Mouse (Mus musculus) hindbrain, embryonic 10.5 days (tissue): ENCODE results near the gene Ogg1. TPM values are rescaled to one million over a fixed set of nuclear protein-coding genes. Genes with fewer than 3 reads are reported as not detected.
A peak's percentile ranks its signal among the peaks of the same experiment; 100 is the strongest.
"Not testable (repeated sequence)": the region's sequence is repeated elsewhere in the genome, so short reads cannot be mapped to it uniquely, and the experiment has no call there.

Source experiments
- DNase-seq: peaks from one replicate; pipeline ENCODE4 v3.0.0-alpha.2; 2017; ENCODE audit warnings: low spot score
- H3K27ac ChIP-seq: fragments of 300-500 bp; sonication (generic); 2 replicates; pipeline ENCODE4 v1.5.1; 2016; ENCODE audit warnings: mild to moderate bottlenecking, moderate library complexity
- H3K27me3 ChIP-seq: fragments of 300-500 bp; sonication (generic); 2 replicates; pipeline ENCODE4 v1.6.1; 2016; ENCODE audit warnings: mild to moderate bottlenecking; ENCODE audit not compliant: poor library complexity, insufficient read depth, severe bottlenecking
- H3K36me3 ChIP-seq: fragments of 300-500 bp; sonication (generic); 2 replicates; pipeline ENCODE4 v1.6.1; 2016; ENCODE audit warnings: mild to moderate bottlenecking, moderate library complexity
- H3K4me1 ChIP-seq: fragments of 300-500 bp; sonication (generic); replicated peaks from 2 replicates; pipeline ENCODE4 v1.6.1; 2016; ENCODE audit warnings: mild to moderate bottlenecking
- H3K4me3 ChIP-seq: fragments of 300-500 bp; sonication (generic); 2 replicates; pipeline ENCODE4 v1.5.1; 2016; ENCODE audit warnings: mild to moderate bottlenecking, moderate library complexity
- H3K9me3 ChIP-seq: fragments of 300-500 bp; sonication (generic); 2 replicates; pipeline ENCODE4 v1.6.1; 2016; ENCODE audit warnings: mild to moderate bottlenecking, moderate library complexity
- WGBS: fragments of 180-500 bp; shearing (Covaris S2); methylation state at CpG from one replicate; pipeline ENCODE4 v1.1.7; 2016; 5-methylcytosine and 5-hydroxymethylcytosine counted together
- polyA plus RNA-seq: library from polyadenylated mRNA; unstranded; fragments of >200 nt; fragmentation: Nextera tagmentation; extraction: Ambion mirVana; gene quantifications from 2 replicates; pipeline ENCODE4 v1.2.1, GENCODE M21; 2016

Gene Ogg1
- polyA plus RNA-seq, 1 experiment from 2014 or later = 15.7 TPM

DNA sequence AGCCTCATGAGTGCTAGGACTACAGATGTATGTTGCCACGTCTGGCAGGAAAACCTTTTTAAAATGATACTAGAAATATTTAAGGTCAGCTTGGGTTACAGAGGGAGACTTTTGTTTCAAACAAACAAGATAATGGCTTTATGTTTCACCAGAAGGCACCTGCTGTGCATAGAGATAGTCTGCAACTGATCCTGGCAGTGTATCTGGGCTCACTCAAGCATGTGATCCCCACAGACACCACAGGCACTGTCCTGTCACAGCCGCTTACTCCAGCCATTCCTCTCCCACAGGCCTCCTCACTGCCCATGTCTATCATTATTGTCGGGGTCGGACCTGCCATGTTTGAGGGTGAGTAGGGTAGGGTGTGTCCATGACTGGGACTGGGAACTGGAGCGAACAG, 25.4 kb upstream of the Ogg1 start:
- Histone ChIP-seq H3K27me3 (no peaks in the 10 kb centered on the region), H3K36me3 (no peaks in the 10 kb centered on the region), H3K4me3 (no peak overlapping the region), H3K9me3 (no peaks in the 10 kb centered on the region), H3K27ac (no peak overlapping the region), H3K4me1 (peaks cover 5% of the 10 kb centered on the region)
- no peak for DNase-seq
- WGBS = 86% methylated on average over 5 of the region's 5 CpGs

DNA sequence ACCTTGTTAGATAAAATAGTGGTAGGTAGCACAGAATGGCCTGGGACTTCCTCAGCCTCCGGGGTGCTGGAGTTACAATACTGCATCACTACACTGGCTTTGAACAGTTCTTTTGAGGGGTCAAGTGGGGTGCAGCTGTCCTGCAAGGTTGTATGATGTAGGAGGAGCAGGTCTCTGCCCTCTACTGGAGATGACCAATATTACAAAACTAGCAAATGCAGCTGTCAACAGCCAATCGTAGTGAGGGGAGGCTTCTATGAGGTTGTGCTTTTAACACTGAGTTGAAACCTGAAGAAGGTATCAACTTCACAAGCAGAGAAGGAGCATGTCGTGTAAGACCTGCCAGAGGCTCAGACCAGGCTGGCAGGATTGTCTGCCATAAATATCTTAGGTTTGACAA, 24.5 kb upstream of the Ogg1 start:
- Histone ChIP-seq H3K27me3 (no peaks in the 10 kb centered on the region), H3K4me3 (no peak overlapping the region), H3K4me1 (peaks cover 7% of the 10 kb centered on the region), H3K27ac (no peak overlapping the region), H3K36me3 (no peaks in the 10 kb centered on the region), H3K9me3 (no peaks in the 10 kb centered on the region)
- 34% methylated on average over 3 of the region's 3 CpGs for WGBS
- peak; percentile 13 for DNase-seq

- H3K9me3 ChIP-seq = no peaks in the 10 kb centered on the region
- WGBS = under 1% methylated on average over 50 of the region's 50 CpGs
- peaks cover 34% of the 10 kb centered on the region for H3K4me1 ChIP-seq
- peak; percentile 100 for DNase-seq
- peaks cover 21% of the 10 kb centered on the region for H3K36me3 ChIP-seq
- peak overlapping the region; percentile 98 for H3K4me3 ChIP-seq
- H3K27me3 ChIP-seq = no peaks in the 10 kb centered on the region
- H3K27ac ChIP-seq = peak overlapping the region; percentile 100
These were observed 20.3 kb upstream of the Ogg1 start for GRCm38 (mm10) chr6:113306322-113306985.

GRCm38 (mm10) chr6:113306986-113307349, 19.8 kb upstream of the Ogg1 start, which contains the start of gene Brpf1:
Gene Brpf1, plus strand, starts transcription at chr6:113307137.
- under 1% methylated on average over 32 of the region's 32 CpGs for WGBS
- Histone ChIP-seq H3K4me3 (peak within 1 kb of the TSS; percentile 98), H3K9me3 (no peaks in the 10 kb centered on the region), H3K4me1 (peaks cover 34% of the 10 kb centered on the region), H3K27me3 (no peaks in the 10 kb centered on the region), H3K27ac (peak within 1 kb of the TSS; percentile 100), H3K36me3 (peaks cover 26% of the 10 kb centered on the region)
- no peak for DNase-seq

DNA sequence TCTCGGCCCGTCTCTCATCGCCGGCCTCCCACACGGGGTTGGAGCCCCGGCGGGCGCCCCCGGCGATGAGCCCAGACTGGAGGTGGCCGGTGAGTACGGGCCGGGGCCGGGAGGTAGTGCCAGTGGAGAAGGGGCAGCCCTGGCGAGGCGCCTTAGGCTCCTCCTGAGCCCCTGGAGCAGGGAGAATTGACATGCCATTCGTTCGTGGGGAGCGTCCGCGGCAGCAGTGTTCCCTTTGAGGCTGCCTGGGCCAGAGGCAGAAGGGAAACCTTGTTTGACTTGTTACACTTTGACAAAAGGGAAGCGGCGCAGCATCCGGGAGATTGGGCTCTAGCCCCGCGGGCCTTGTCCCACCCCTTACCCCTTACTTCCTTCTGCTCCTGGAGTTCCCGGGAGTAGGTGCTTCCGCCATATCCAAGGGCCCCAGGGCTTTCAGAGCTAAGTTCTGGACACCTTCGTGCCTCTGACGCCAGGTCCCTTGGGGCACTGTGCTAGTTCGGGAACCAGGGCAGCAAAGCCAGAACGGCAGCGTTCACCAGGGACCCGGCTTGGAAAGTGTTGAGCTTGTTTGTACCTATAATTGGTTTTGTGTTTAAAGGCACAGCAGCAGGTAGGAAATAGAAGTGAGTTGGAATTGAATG, 19.2 kb upstream of the Ogg1 start:
- no peaks in the 10 kb centered on the region for H3K27me3 ChIP-seq
- peaks cover 34% of the 10 kb centered on the region for H3K4me1 ChIP-seq
- 1% methylated on average over 34 of the region's 34 CpGs for WGBS

GRCm38 (mm10) chr6:113308141-113308540, 18.6 kb upstream of the Ogg1 start:
- no peaks in the 10 kb centered on the region for H3K27me3 ChIP-seq
- DNase-seq = no peak
- peaks cover 38% of the 10 kb centered on the region for H3K36me3 ChIP-seq
- no peaks in the 10 kb centered on the region for H3K9me3 ChIP-seq
- WGBS = 40% methylated on average over 5 of the region's 5 CpGs
- peak overlapping the region; percentile 100 for H3K27ac ChIP-seq
- H3K4me1 ChIP-seq = peaks cover 34% of the 10 kb centered on the region
- H3K4me3 ChIP-seq = peak overlapping the region; percentile 98

More for the DNA sequence above, 19.2 kb upstream of the Ogg1 start:
- DNase-seq = no peak
- Histone ChIP-seq H3K36me3 (peaks cover 32% of the 10 kb centered on the region), H3K4me3 (peak overlapping the region; percentile 98), H3K27ac (peak overlapping the region; percentile 100), H3K9me3 (no peaks in the 10 kb centered on the region)

GRCm38 (mm10) chr6:113315972-113316371, 10.8 kb upstream of the Ogg1 start:
- Histone ChIP-seq H3K36me3 (peaks cover 96% of the 10 kb centered on the region), H3K27ac (no peak overlapping the region), H3K27me3 (no peaks in the 10 kb centered on the region), H3K4me1 (no peaks in the 10 kb centered on the region), H3K9me3 (no peaks in the 10 kb centered on the region), H3K4me3 (no peak overlapping the region)
- no peak for DNase-seq
- 97% methylated on average over 3 of the region's 3 CpGs for WGBS

GRCm38 (mm10) chr6:113329396-113329795, 2.6 kb downstream of the Ogg1 start:
- Histone ChIP-seq H3K4me3 (no peak overlapping the region), H3K4me1 (peaks cover 21% of the 10 kb centered on the region), H3K36me3 (peaks cover 66% of the 10 kb centered on the region), H3K27ac (no peak overlapping the region), H3K9me3 (no peaks in the 10 kb centered on the region), H3K27me3 (no peaks in the 10 kb centered on the region)
- no peak for DNase-seq
- 91% methylated on average over 1 of the region's 1 CpGs for WGBS

- whole genome bisulfite sequencing = 67% methylated on average over 2 of the region's 2 CpGs
- H3K36me3 ChIP-seq = peaks cover 65% of the 10 kb centered on the region
These were observed 3.8 kb downstream of the Ogg1 start for GRCm38 (mm10) chr6:113330547-113330946.

GRCm38 (mm10) chr6:113331721-113332120, 4.9 kb downstream of the Ogg1 start:
- no peak overlapping the region for H3K4me3 ChIP-seq
- H3K4me1 ChIP-seq = peaks cover 9% of the 10 kb centered on the region
- no peak for DNase-seq
- no peak overlapping the region for H3K27ac ChIP-seq
- peaks cover 73% of the 10 kb centered on the region for H3K36me3 ChIP-seq
- no peaks in the 10 kb centered on the region for H3K9me3 ChIP-seq
- no peaks in the 10 kb centered on the region for H3K27me3 ChIP-seq
- 91% methylated on average over 11 of the region's 11 CpGs for WGBS

More at GRCm38 (mm10) chr6:113330547-113330946, 3.8 kb downstream of the Ogg1 start:
- no peak overlapping the region for H3K4me3 ChIP-seq
- DNase-seq = no peak
- peaks cover 19% of the 10 kb centered on the region for H3K4me1 ChIP-seq
- no peaks in the 10 kb centered on the region for H3K9me3 ChIP-seq
- H3K27ac ChIP-seq = no peak overlapping the region
- no peaks in the 10 kb centered on the region for H3K27me3 ChIP-seq

- H3K27ac ChIP-seq, H3K4me3 ChIP-seq, H3K9me3 ChIP-seq, H3K4me1 ChIP-seq, DNase-seq, H3K27me3 ChIP-seq: not testable (repeated sequence)
- 81% methylated on average over 6 of the region's 6 CpGs for WGBS
- peaks cover 80% of the 10 kb centered on the region for H3K36me3 ChIP-seq
These were observed 6.0 kb downstream of the Ogg1 start for GRCm38 (mm10) chr6:113332734-113333133.

DNA sequence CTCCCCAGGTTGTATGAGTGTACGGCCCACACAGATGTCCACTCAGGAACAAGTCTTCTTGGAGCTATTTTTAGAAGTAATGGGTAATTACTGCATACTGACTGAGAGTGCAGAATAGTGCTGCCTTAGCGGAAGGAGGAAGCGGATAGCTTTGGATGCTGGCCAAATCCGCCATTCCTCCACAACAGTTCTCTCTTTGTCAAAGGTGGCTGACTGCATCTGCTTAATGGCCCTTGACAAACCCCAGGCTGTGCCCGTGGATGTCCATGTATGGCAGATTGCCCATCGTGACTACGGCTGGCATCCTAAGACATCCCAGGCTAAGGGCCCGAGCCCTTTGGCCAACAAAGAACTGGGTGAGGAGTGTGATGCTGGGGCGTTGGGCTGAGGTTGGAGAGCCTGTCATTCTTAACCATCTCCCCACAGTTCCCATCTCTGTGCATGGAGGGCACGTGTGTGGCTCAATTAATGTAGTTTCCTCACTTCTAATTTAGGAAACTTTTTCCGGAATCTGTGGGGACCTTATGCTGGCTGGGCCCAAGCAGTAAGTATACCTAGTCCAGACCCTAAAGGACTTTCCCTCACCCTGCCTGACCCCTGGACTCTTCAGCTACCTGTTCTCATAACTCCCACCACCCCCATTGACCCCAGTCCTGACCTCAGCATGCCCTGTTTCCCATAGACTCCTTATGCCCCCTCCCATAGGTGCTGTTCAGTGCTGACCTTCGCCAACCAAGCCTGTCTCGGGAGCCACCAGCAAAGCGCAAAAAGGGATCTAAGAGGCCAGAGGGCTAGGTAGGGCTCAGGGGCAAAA, 6.6 kb downstream of the Ogg1 start:
- H3K4me3 ChIP-seq = no peak overlapping the region
- 93% methylated on average over 14 of the region's 14 CpGs for WGBS
- no peak overlapping the region for H3K27ac ChIP-seq
- H3K4me1 ChIP-seq = no peaks in the 10 kb centered on the region
- H3K9me3 ChIP-seq = no peaks in the 10 kb centered on the region
- no peak for DNase-seq
- H3K27me3 ChIP-seq = no peaks in the 10 kb centered on the region
- H3K36me3 ChIP-seq = peaks cover 85% of the 10 kb centered on the region

- H3K36me3 ChIP-seq = peaks cover 82% of the 10 kb centered on the region
- H3K27ac ChIP-seq = no peak overlapping the region
- H3K4me3 ChIP-seq = no peak overlapping the region
- WGBS = 88% methylated on average over 6 of the region's 6 CpGs
- DNase-seq = no peak
- no peaks in the 10 kb centered on the region for H3K27me3 ChIP-seq
- H3K9me3 ChIP-seq = no peaks in the 10 kb centered on the region
- H3K4me1 ChIP-seq = no peaks in the 10 kb centered on the region
These were observed 7.4 kb downstream of the Ogg1 start for GRCm38 (mm10) chr6:113334216-113334615.
